Mouse (Mus musculus): Measurements from ENCODE around the gene Cpsf4l. TPM values are rescaled to one million over a fixed set of nuclear protein-coding genes. Genes with fewer than 3 reads are reported as not detected.

Cpsf4l gene
- not detected in 2 replicates for polyA plus RNA-seq (2012; rRNA removed)

DNA sequence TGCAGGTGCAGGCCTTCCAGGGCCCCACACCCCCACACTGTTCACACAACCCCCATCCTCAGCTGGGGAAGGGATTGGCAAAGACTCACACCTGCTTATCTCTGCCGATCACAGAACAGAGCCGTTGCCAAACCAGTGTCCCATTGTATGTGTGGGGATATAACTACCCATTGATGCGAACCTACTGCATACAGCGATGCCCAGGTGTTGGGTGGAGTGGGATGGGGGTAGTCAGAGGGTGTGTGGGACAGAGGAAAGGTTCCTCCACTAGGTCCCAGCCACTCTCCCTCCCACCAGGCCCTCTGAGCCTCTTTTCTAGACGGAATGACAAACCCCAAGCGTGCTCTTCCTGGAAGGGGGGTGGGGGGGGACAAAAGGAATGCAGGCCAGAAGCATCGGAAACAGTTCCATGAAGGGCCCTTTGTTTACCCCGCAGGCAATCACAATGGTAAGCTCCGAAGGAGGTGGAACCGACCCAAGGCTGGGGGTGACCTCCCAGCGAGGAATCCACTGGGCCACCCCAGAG, at the start of gene Cpsf4l:
TSS of gene Cpsf4l (minus strand) at position 287 of the 526 bp plus-strand sequence.

DNA sequence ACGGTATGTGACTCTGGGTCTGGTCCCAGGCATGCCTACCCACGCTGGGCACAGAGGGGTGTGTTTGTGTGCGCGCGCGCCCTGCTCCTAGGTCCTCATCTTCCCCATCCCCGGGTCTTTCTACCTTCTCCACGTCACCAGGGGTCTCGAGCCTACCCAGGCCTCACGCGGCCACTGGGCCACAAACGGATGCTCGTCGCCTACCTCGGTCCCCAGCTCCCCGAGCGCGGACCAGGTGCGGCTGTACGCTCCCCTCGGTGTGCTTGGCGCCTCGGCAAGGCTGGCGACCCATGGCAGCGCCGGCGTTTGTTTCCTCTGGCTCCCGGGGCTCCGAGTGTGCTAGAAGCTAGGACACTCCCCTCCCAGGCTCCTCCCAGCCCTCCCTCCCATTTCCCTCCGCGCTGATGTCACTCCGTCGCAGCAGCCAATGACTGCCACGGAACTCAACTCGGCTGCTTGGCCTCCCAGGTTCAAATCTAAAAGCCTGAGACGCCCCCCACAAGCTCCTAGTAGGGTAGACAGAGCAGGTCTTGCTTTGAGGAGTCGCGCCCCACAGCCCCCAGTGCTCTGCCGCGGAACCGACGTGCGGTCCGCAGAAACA, 41.8 kb upstream of the Cpsf4l start, which contains the start of gene Cdc42ep4:
TSS of gene Cdc42ep4 (minus strand) at position 398 of the 601 bp plus-strand sequence.

DNA sequence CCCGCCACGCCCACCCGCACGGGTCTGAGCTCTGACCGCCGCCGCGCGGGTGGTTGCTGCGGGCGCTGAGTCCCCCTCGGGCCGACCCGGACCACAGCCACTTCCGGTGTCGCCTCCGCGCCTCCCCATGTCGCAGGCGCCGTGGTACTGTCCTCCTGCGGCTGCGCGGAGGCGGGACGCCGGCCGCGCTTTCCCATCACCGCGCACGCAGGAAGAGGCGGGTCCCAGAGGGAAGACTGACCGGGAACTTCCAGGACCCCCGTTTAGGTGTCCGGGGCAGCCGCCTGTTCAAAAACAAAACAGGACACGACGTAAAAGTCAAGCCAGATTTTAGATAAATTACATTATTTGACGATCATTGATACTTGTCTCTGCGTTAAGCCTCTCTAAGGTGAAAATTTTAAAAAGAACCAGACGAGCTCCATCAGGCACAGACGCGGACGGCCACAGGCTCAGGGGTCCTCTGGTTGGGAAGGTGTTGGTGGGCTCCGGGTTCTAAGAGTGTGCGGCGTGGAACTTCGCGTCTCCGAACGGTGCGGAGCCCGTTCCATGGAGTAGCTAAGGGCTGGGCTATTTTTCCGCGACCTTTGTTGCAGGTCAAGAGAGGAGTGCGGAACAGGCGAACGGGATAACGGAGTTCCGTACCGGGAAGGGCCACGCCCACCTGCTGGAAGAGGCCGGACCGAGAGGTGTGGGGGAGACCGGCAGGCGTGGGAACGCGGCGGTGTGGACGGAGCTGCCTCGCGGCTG, 25.7 kb downstream of the Cpsf4l start, which contains the start of the genes Fam104a and D11Wsu47e:
TSS of gene Fam104a (minus strand) at position 199 of the 750 bp plus-strand sequence.
TSS of gene D11Wsu47e (plus strand) at position 456 of the 750 bp plus-strand sequence.

DNA sequence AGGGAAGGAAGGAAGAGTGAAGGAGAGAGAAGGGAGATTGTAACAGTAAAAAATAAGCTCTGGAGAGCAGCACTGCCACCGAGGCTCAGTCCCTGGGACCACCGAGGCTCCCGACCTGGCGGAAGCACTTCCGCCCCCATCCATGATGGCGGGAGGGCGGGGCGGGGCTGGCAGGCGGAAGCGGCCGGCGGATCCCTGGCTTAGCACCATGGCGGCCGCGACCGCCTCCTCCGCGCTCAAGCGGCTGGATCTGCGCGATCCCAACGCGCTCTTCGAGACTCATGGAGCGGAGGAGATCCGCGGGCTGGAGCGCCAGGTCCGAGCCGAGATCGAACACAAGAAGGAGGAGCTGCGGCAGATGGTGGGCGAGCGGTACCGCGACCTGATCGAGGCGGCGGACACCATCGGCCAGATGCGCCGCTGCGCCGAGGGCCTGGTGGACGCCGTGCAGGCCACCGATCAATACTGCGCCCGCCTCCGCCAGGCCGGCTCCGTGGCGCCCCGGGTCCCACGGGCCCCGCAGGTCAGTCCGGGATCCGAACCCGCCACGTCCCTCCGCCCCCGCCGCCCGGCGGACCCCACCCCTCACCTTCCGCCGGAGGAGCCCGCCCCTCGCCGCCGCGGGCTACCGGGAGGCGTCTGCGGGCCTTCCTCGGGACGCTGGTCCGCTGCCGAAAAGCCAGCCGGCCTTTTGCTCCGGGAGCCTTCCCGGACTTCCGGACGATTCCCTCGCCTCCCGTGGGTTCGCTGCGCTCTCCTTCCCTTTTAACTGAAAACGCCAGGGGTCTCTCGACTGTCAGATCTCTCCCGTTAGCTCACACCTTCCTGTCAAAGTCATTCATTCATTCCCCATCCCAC, 60.2 kb downstream of the Cpsf4l start, which contains the start of gene Slc39a11:
TSS of gene Slc39a11 (minus strand) at position 727 of the 858 bp plus-strand sequence.

GRCm38 (mm10) chr11:113648690-113649352, 61.0 kb downstream of the Cpsf4l start, which contains the start of gene Cog1:
Gene Cog1, plus strand, starts transcription at chr11:113649169.

Other genes with a start within 250 kb of the Cpsf4l start
- gene Sstr2, start 90.7 kb downstream of the Cpsf4l start, polyA plus RNA-seq (2012; rRNA removed), result 6.5 and 9.2 TPM in 2 replicates
- gene Cog1, start 60.8 kb downstream of the Cpsf4l start, polyA plus RNA-seq (2012; rRNA removed), result 72.4 and 76.1 TPM in 2 replicates
- gene Slc39a11, start 59.9 kb downstream of the Cpsf4l start, polyA plus RNA-seq (2012; rRNA removed), result 87.7 and 90.0 TPM in 2 replicates
- 39.8 and 43.6 TPM in 2 replicates for gene Fam104a, start 25.9 kb downstream of the Cpsf4l start, polyA plus RNA-seq (2012; rRNA removed)
- 4.9 and 5.3 TPM in 2 replicates for gene D11Wsu47e, start 25.6 kb downstream of the Cpsf4l start, polyA plus RNA-seq (2012; rRNA removed)
- 54.2 and 57.0 TPM in 2 replicates for gene Cdc42ep4, start 41.9 kb upstream of the Cpsf4l start, polyA plus RNA-seq (2012; rRNA removed)

All from colon, adult 2 months (tissue).